Mouse (Mus musculus) cerebellum, adult 2 months (tissue): Measurements from ENCODE around the gene Mfsd5.

Experiments used
- CTCF ChIP-seq: fragments of 200-500 bp; IDR thresholded peaks from 2 replicates; pipeline ENCODE4 v1.5.1; 2011; ENCODE audit warnings: low read depth, mild to moderate bottlenecking, control low read depth, low read length, moderate library complexity, borderline replicate concordance; ENCODE audit not compliant: insufficient read depth
- POLR2A ChIP-seq: fragments of 200-500 bp; IDR thresholded peaks from 2 replicates; pipeline ENCODE4 v1.6.1; 2011; ENCODE audit warnings: low read length, control low read depth, borderline replicate concordance; ENCODE audit not compliant: insufficient read depth

GRCm38 (mm10) chr15:102250521-102250920 lies 28.7 kb upstream of the Mfsd5 start:
- TF ChIP-seq POLR2A (no peak), CTCF (no peak)
